Mouse (Mus musculus): ENCODE data around the gene Gfy. TPM values are rescaled to one million over a fixed set of nuclear protein-coding genes. Genes with fewer than 3 reads are reported as not detected.
"Not testable (repeated sequence)": the region's sequence is repeated elsewhere in the genome, so short reads cannot be mapped to it uniquely, and the experiment has no call there.

The Gfy gene
- polyA plus RNA-seq, 1 experiment from 2014 or later: not detected

DNA sequence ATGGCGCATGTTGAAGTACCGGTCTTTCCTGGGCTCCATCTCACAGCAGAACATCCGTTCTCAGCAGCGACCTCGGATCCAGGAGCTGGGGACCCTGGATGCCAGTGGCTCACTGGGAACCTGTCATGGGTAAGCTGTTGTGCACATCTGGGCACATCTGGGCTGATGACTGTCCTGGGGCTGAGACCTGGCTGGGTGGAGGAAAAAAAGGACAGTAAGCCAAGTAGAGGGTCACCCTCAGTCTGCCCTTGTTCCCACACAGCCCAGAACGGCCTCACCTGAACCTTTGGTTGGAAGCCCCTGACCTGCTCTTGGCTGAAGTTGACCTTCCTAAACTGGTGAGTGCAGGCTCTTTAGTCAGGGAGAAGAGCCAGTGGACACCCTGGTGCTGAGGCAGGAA, 20.4 kb downstream of the Gfy start:
- peaks cover 9% of the 10 kb centered on the region; the same call in 1 of the 2 replicates for H3K36me3 ChIP-seq (ENCODE audit: control insufficient read depth, insufficient read depth, low read length)
- no peak overlapping the region for H3K27ac ChIP-seq (ENCODE audit: low read depth, low read length)
- 95% methylated on average over 6 of the region's 6 CpGs for WGBS
- H3K4me2 ChIP-seq (ENCODE audit: low read length): no peak overlapping the region
- H3K4me1 ChIP-seq (ENCODE audit: control insufficient read depth, insufficient read depth, low read depth, low read length): peaks cover 16% of the 10 kb centered on the region
- ATAC-seq: no peak
- H3K4me3 ChIP-seq (ENCODE audit: low read length): no peak overlapping the region
- peaks cover 14% of the 10 kb centered on the region for H3K27me3 ChIP-seq (replicated peaks; ENCODE audit: control insufficient read depth, insufficient read depth, low read length)
- H3K9ac ChIP-seq (ENCODE audit: low read depth, low read length): no peak overlapping the region
- no peaks in the 10 kb centered on the region for H3K9me3 ChIP-seq (ENCODE audit: control insufficient read depth, low read length)

- peaks cover 14% of the 10 kb centered on the region for H3K4me1 ChIP-seq (ENCODE audit: control insufficient read depth, insufficient read depth, low read depth, low read length)
- H3K4me3 ChIP-seq (ENCODE audit: low read length): no peak overlapping the region
- no peaks in the 10 kb centered on the region for H3K27me3 ChIP-seq (replicated peaks; ENCODE audit: control insufficient read depth, insufficient read depth, low read length)
- no peak for ATAC-seq
- WGBS: 86% methylated on average over 14 of the region's 14 CpGs
- peaks cover 9% of the 10 kb centered on the region; the same call in 1 of the 2 replicates for H3K36me3 ChIP-seq (ENCODE audit: control insufficient read depth, insufficient read depth, low read length)
- no peak overlapping the region for H3K4me2 ChIP-seq (ENCODE audit: low read length)
- H3K27ac ChIP-seq (ENCODE audit: low read depth, low read length): no peak overlapping the region
- no peak overlapping the region for H3K9ac ChIP-seq (ENCODE audit: low read depth, low read length)
- H3K9me3 ChIP-seq (ENCODE audit: control insufficient read depth, low read length): no peaks in the 10 kb centered on the region
Measured at GRCm38 (mm10) chr7:45157459-45157858, 21.9 kb downstream of the Gfy start.

- WGBS: 95% methylated on average over 15 of the region's 15 CpGs
- ATAC-seq: no peak
Measured at GRCm38 (mm10) chr7:45156206-45156605, 23.2 kb downstream of the Gfy start.

DNA sequence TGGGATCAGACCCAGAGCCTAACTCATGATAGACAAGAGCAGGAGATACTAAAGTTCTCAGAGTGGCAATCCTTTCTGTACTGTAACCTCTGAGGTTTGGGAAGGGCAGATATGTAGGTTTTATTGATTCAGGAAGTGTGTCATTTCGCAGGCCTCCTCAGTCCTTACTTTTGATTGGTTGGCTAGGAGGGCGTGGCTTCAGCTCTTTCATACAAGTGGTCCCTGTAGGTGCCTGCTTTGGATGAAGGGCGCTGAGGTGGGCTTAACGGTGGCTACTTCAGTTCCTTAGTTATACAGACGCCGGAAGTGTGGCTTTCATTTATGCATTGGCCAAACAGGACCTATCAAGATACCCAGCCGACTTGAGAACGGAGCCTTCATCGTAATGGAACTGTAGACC, 23.8 kb downstream of the Gfy start:
- peak overlapping the region; percentile 84 for H3K4me2 ChIP-seq (ENCODE audit: low read length)
- 86% methylated on average over 9 of the region's 9 CpGs for WGBS
- ATAC-seq: no peak
- no peak overlapping the region for H3K9ac ChIP-seq (ENCODE audit: low read depth, low read length)
- H3K4me3 ChIP-seq (ENCODE audit: low read length): no peak overlapping the region
- peaks cover 9% of the 10 kb centered on the region for H3K4me1 ChIP-seq (ENCODE audit: control insufficient read depth, insufficient read depth, low read depth, low read length)
- H3K9me3 ChIP-seq (ENCODE audit: control insufficient read depth, low read length): no peaks in the 10 kb centered on the region
- no peaks in the 10 kb centered on the region for H3K27me3 ChIP-seq (replicated peaks; ENCODE audit: control insufficient read depth, insufficient read depth, low read length)
- peaks cover 9% of the 10 kb centered on the region; the same call in 1 of the 2 replicates for H3K36me3 ChIP-seq (ENCODE audit: control insufficient read depth, insufficient read depth, low read length)
- H3K27ac ChIP-seq (ENCODE audit: low read depth, low read length): no peak overlapping the region

More at GRCm38 (mm10) chr7:45156206-45156605, 23.2 kb downstream of the Gfy start:
- H3K9me3 ChIP-seq (ENCODE audit: control insufficient read depth, low read length): no peaks in the 10 kb centered on the region
- peaks cover 9% of the 10 kb centered on the region; the same call in 1 of the 2 replicates for H3K36me3 ChIP-seq (ENCODE audit: control insufficient read depth, insufficient read depth, low read length)
- no peak overlapping the region for H3K4me3 ChIP-seq (ENCODE audit: low read length)
- no peaks in the 10 kb centered on the region for H3K27me3 ChIP-seq (replicated peaks; ENCODE audit: control insufficient read depth, insufficient read depth, low read length)
- H3K4me2 ChIP-seq (ENCODE audit: low read length): no peak overlapping the region
- peaks cover 9% of the 10 kb centered on the region for H3K4me1 ChIP-seq (ENCODE audit: control insufficient read depth, insufficient read depth, low read depth, low read length)
- H3K27ac ChIP-seq (ENCODE audit: low read depth, low read length): no peak overlapping the region
- no peak overlapping the region for H3K9ac ChIP-seq (ENCODE audit: low read depth, low read length)

- Histone ChIP-seq H3K4me1 (ENCODE audit: control insufficient read depth, insufficient read depth, low read depth, low read length) (peaks cover 9% of the 10 kb centered on the region), H3K9ac (ENCODE audit: low read depth, low read length) (no peak overlapping the region), H3K9me3 (ENCODE audit: control insufficient read depth, low read length) (no peaks in the 10 kb centered on the region), H3K27ac (ENCODE audit: low read depth, low read length) (peak overlapping the region; percentile 25; the same call in 1 of the 2 replicates), H3K27me3 (replicated peaks; ENCODE audit: control insufficient read depth, insufficient read depth, low read length) (no peaks in the 10 kb centered on the region), H3K4me2 (ENCODE audit: low read length) (peak overlapping the region; percentile 84), H3K4me3 (ENCODE audit: low read length) (peak overlapping the region; percentile 69), H3K36me3 (ENCODE audit: control insufficient read depth, insufficient read depth, low read length) (peaks cover 5% of the 10 kb centered on the region; the same call in 1 of the 2 replicates)
- 80% methylated on average over 12 of the region's 12 CpGs for WGBS
- no peak for ATAC-seq
Measured at GRCm38 (mm10) chr7:45154993-45155514, 24.3 kb downstream of the Gfy start.

- peak within 1 kb of the TSS; percentile 69 for H3K4me3 ChIP-seq (ENCODE audit: low read length)
- WGBS: 4% methylated on average over 67 of the region's 69 CpGs
- H3K4me2 ChIP-seq (ENCODE audit: low read length): peak within 1 kb of the TSS; percentile 84
- 0 out of 2 replicates have a peak, but pooled peaks cover 4% of the 10 kb centered on the region for H3K36me3 ChIP-seq (ENCODE audit: control insufficient read depth, insufficient read depth, low read length)
- ATAC-seq: peak; percentile 96
- peak within 1 kb of the TSS; percentile 81 for H3K9ac ChIP-seq (ENCODE audit: low read depth, low read length)
- H3K9me3 ChIP-seq (ENCODE audit: control insufficient read depth, low read length): no peaks in the 10 kb centered on the region
- H3K27ac ChIP-seq (ENCODE audit: low read depth, low read length): peak within 1 kb of the TSS; percentile 96
- H3K4me1 ChIP-seq (ENCODE audit: control insufficient read depth, insufficient read depth, low read depth, low read length): peaks cover 9% of the 10 kb centered on the region
- H3K27me3 ChIP-seq (replicated peaks; ENCODE audit: control insufficient read depth, insufficient read depth, low read length): no peaks in the 10 kb centered on the region
Measured at GRCm38 (mm10) chr7:45154096-45154992, 25.0 kb downstream of the Gfy start, which contains the start of the genes Pih1d1 and Aldh16a1. Pih1d1 (plus strand) TSS chr7:45154303. Aldh16a1 (minus strand) TSS chr7:45154584.

DNA sequence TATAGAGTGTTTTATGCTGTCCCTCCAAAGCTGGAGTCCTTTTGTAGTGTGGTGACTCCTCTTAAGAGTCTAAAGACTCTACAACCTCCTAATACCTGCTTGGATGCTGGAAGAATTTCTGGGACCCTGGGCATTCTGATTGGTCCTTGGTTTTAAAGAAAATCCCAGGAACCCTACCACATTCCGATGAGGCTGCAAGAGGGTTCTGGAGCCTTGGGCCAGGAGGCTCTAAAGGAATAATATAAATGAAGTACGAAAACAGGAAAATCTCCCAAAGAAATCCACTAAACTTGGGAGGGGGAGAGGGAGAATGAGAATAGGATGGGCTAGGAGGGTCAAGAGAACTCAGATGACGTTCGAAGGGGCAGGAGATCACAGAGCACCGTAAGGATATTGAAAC, 25.8 kb downstream of the Gfy start:
- 4% methylated on average over 5 of the region's 5 CpGs for WGBS
- no peak for ATAC-seq

DNA sequence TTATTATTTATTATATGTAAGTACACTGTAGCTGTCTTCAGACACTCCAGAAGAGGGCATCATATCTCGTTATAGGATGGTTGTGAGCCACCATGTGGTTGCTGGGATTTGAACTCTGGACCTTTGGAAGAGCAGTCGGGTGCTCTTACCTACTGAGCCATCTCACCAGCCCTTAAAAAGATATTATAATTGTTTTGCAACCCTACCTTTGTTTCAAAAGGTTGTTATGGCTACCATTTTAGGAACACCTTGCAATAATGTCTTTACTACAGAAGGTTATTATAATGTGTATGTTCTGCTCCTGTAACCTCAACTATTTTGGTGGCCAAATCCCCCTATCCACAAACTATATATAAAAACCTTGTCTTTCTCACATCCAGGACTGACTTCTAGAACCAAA, 26.3 kb downstream of the Gfy start:
- H3K27ac ChIP-seq (ENCODE audit: low read depth, low read length); H3K4me3 ChIP-seq (ENCODE audit: low read length); H3K9me3 ChIP-seq (ENCODE audit: control insufficient read depth, low read length); H3K27me3 ChIP-seq (replicated peaks; ENCODE audit: control insufficient read depth, insufficient read depth, low read length); H3K9ac ChIP-seq (ENCODE audit: low read depth, low read length); H3K36me3 ChIP-seq (ENCODE audit: control insufficient read depth, insufficient read depth, low read length); ATAC-seq; H3K4me1 ChIP-seq (ENCODE audit: control insufficient read depth, insufficient read depth, low read depth, low read length); H3K4me2 ChIP-seq (ENCODE audit: low read length): not testable (repeated sequence)
- WGBS: 94% methylated on average over 2 of the region's 2 CpGs

More for the DNA sequence above, 25.8 kb downstream of the Gfy start:
- Histone ChIP-seq H3K9ac (ENCODE audit: low read depth, low read length) (peak overlapping the region; percentile 81), H3K4me1 (ENCODE audit: control insufficient read depth, insufficient read depth, low read depth, low read length) (peaks cover 9% of the 10 kb centered on the region), H3K9me3 (ENCODE audit: control insufficient read depth, low read length) (no peaks in the 10 kb centered on the region), H3K4me3 (ENCODE audit: low read length) (peak overlapping the region; percentile 69), H3K27ac (ENCODE audit: low read depth, low read length) (peak overlapping the region; percentile 96), H3K36me3 (ENCODE audit: control insufficient read depth, insufficient read depth, low read length) (0 out of 2 replicates have a peak, but pooled peaks cover 4% of the 10 kb centered on the region), H3K4me2 (ENCODE audit: low read length) (peak overlapping the region; percentile 84), H3K27me3 (replicated peaks; ENCODE audit: control insufficient read depth, insufficient read depth, low read length) (no peaks in the 10 kb centered on the region)

DNA sequence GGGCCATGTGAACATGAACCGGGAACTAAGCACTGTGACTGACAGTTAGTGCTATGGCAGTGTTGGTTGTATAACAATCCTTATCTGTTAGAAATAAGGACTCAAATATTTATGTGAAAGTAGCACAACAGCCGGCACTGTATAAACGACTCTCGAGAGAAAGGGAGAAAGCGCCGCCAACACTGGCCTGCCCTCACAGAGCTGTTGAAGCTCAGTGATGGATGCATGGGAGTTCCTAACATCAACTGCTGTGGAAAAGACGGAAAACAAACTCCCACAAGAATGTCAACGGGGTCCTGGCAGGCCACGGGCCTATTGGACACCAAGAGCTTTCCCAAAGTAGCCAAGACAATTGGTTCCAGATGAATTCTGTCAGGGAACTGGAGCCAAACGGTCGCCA, 28.1 kb downstream of the Gfy start:
- ATAC-seq: no peak
- Histone ChIP-seq H3K9ac (ENCODE audit: low read depth, low read length) (no peak overlapping the region), H3K27me3 (replicated peaks; ENCODE audit: control insufficient read depth, insufficient read depth, low read length) (no peaks in the 10 kb centered on the region), H3K4me1 (ENCODE audit: control insufficient read depth, insufficient read depth, low read depth, low read length) (peaks cover 9% of the 10 kb centered on the region), H3K36me3 (ENCODE audit: control insufficient read depth, insufficient read depth, low read length) (no peaks in the 10 kb centered on the region), H3K4me2 (ENCODE audit: low read length) (no peak overlapping the region), H3K9me3 (ENCODE audit: control insufficient read depth, low read length) (no peaks in the 10 kb centered on the region), H3K4me3 (ENCODE audit: low read length) (no peak overlapping the region), H3K27ac (ENCODE audit: low read depth, low read length) (no peak overlapping the region)
- WGBS: 57% methylated on average over 11 of the region's 11 CpGs

Measured in hindbrain, embryonic 16.5 days (tissue).